Mouse (Mus musculus) heart, adult 2 months (tissue): ENCODE data around the gene Orc6.
A peak's percentile ranks its signal among the peaks of the same experiment; 100 is the strongest.

Experiments
- CTCF ChIP-seq: fragments of 200-600 bp; IDR thresholded peaks from 2 replicates; pipeline ENCODE4 v1.8.1; 2022; ENCODE audit warnings: antibody characterized with exemption, mild to moderate bottlenecking, moderate library complexity
- EP300 ChIP-seq: fragments of 200-500 bp; IDR thresholded peaks from 2 replicates; pipeline ENCODE4 v1.6.1; 2011; ENCODE audit warnings: low read depth, low read length, control low read depth; ENCODE audit not compliant: insufficient read depth
- POLR2A ChIP-seq: fragments of 200-500 bp; IDR thresholded peaks from 2 replicates; pipeline ENCODE4 v1.6.1; 2011; ENCODE audit warnings: mild to moderate bottlenecking, low read depth, low read length, control low read depth; ENCODE audit not compliant: insufficient read depth

GRCm38 (mm10) chr8:85299434-85300077 is at the start of gene Orc6, which contains the start of gene Vps35:
- TF ChIP-seq EP300 (no peak), CTCF (no peak), POLR2A (peak; percentile 93)
